Mouse (Mus musculus) liver, embryonic 12.5 days (tissue): ENCODE measurements at regions not wholly inside any gene's neighbourhood (a gene's known extent, or its start where the extent isn't known, plus 50 kb on each side); places are given as distances from the start of the nearest gene placed in this dataset.

ENCODE experiments used
- ATAC-seq: fragments of 200-750 bp; cut with Nextera tagmentation; 2 replicates; pipeline ENCODE4 v1.8.0; 2017; ENCODE audit warnings: moderate number of reproducible peaks, mild to moderate bottlenecking, moderate library complexity
- H3K27ac ChIP-seq: fragments of 300-500 bp; sonication (generic); 2 replicates; pipeline ENCODE4 v1.5.1; 2016; ENCODE audit warnings: mild to moderate bottlenecking
- H3K27me3 ChIP-seq: fragments of 300-500 bp; sonication (generic); replicated peaks from 2 replicates; pipeline ENCODE4 v1.6.1; 2016; ENCODE audit warnings: mild to moderate bottlenecking, moderate library complexity
- H3K36me3 ChIP-seq: fragments of 300-500 bp; sonication (generic); 2 replicates; pipeline ENCODE4 v1.6.1; 2016; ENCODE audit warnings: mild to moderate bottlenecking, moderate library complexity
- H3K4me1 ChIP-seq: fragments of 300-500 bp; sonication (generic); 2 replicates; pipeline ENCODE4 v1.6.1; 2016
- H3K4me2 ChIP-seq: fragments of 300-500 bp; sonication (generic); 2 replicates; pipeline ENCODE4 v1.6.1; 2016; ENCODE audit warnings: mild to moderate bottlenecking, moderate library complexity
- H3K4me3 ChIP-seq: fragments of 300-500 bp; sonication (generic); 2 replicates; pipeline ENCODE4 v1.5.1; 2016; ENCODE audit warnings: mild to moderate bottlenecking, moderate library complexity
- H3K9ac ChIP-seq: fragments of 300-500 bp; sonication (generic); 2 replicates; pipeline ENCODE4 v1.6.1; 2016; ENCODE audit warnings: mild to moderate bottlenecking, moderate library complexity
- H3K9me3 ChIP-seq: fragments of 300-500 bp; sonication (generic); replicated peaks from 2 replicates; pipeline ENCODE4 v1.6.1; 2016; ENCODE audit warnings: mild to moderate bottlenecking, moderate library complexity
- WGBS: fragments of 180-500 bp; shearing (Covaris S2); methylation state at CpG from one replicate; pipeline ENCODE4 v1.1.7; 2016; ENCODE audit not compliant: insufficient replicate concordance; 5-methylcytosine and 5-hydroxymethylcytosine counted together

GRCm38 (mm10) chr1:90358971-90359370 lies 155.2 kb downstream of the Ackr3 start:
- WGBS = 48% methylated on average over 2 of the region's 2 CpGs
- no peaks in the 10 kb centered on the region for H3K36me3 ChIP-seq

GRCm38 (mm10) chr1:90360065-90360464 lies 156.3 kb downstream of the Ackr3 start:
- ATAC-seq = no peak

More at GRCm38 (mm10) chr1:90358971-90359370, 155.2 kb downstream of the Ackr3 start:
- ATAC-seq = no peak
- Histone ChIP-seq H3K9me3 (no peaks in the 10 kb centered on the region), H3K4me3 (no peak overlapping the region), H3K4me1 (no peaks in the 10 kb centered on the region), H3K9ac (no peak overlapping the region), H3K4me2 (no peak overlapping the region), H3K27me3 (peaks cover 8% of the 10 kb centered on the region; the same call in 1 of the 2 replicates), H3K27ac (no peak overlapping the region)

GRCm38 (mm10) chr1:90364444-90364843 lies 160.7 kb downstream of the Ackr3 start:
- Histone ChIP-seq H3K9me3 (no peaks in the 10 kb centered on the region), H3K36me3 (no peaks in the 10 kb centered on the region), H3K9ac (no peak overlapping the region), H3K4me1 (no peaks in the 10 kb centered on the region), H3K27ac (no peak overlapping the region), H3K4me2 (no peak overlapping the region), H3K27me3 (no peaks in the 10 kb centered on the region), H3K4me3 (no peak overlapping the region)
- 59% methylated on average over 4 of the region's 4 CpGs for WGBS
- no peak for ATAC-seq

More at GRCm38 (mm10) chr1:90360065-90360464, 156.3 kb downstream of the Ackr3 start:
- no peak overlapping the region for H3K4me2 ChIP-seq
- H3K9ac ChIP-seq = no peak overlapping the region
- H3K27me3 ChIP-seq = peaks cover 4% of the 10 kb centered on the region; the same call in 1 of the 2 replicates
- H3K27ac ChIP-seq = no peak overlapping the region
- no peaks in the 10 kb centered on the region for H3K4me1 ChIP-seq
- no peaks in the 10 kb centered on the region for H3K9me3 ChIP-seq
- H3K36me3 ChIP-seq = no peaks in the 10 kb centered on the region
- 52% methylated on average over 3 of the region's 3 CpGs for WGBS
- no peak overlapping the region for H3K4me3 ChIP-seq

- no peaks in the 10 kb centered on the region for H3K36me3 ChIP-seq
- H3K4me3 ChIP-seq = no peak overlapping the region
- H3K4me2 ChIP-seq = no peak overlapping the region
- no peaks in the 10 kb centered on the region for H3K4me1 ChIP-seq
- H3K9me3 ChIP-seq = no peaks in the 10 kb centered on the region
- H3K27ac ChIP-seq = no peak overlapping the region
- no peak overlapping the region for H3K9ac ChIP-seq
- H3K27me3 ChIP-seq = no peaks in the 10 kb centered on the region
- 20% methylated on average over 10 of the region's 10 CpGs for WGBS
- ATAC-seq = no peak
These were observed 164.8 kb downstream of the Ackr3 start for GRCm38 (mm10) chr1:90368581-90368980.

GRCm38 (mm10) chr1:90369287-90369686 lies 165.5 kb downstream of the Ackr3 start:
- peak; percentile 44; the same call in 1 of the 2 replicates for ATAC-seq
- H3K4me1 ChIP-seq = no peaks in the 10 kb centered on the region
- H3K9me3 ChIP-seq = no peaks in the 10 kb centered on the region
- 31% methylated on average over 2 of the region's 2 CpGs for WGBS
- no peak overlapping the region for H3K4me3 ChIP-seq
- no peaks in the 10 kb centered on the region for H3K36me3 ChIP-seq
- no peak overlapping the region for H3K27ac ChIP-seq
- no peak overlapping the region for H3K4me2 ChIP-seq
- no peak overlapping the region for H3K9ac ChIP-seq
- H3K27me3 ChIP-seq = no peaks in the 10 kb centered on the region

- Histone ChIP-seq H3K4me1 (no peaks in the 10 kb centered on the region), H3K9me3 (no peaks in the 10 kb centered on the region), H3K27me3 (no peaks in the 10 kb centered on the region), H3K9ac (no peak overlapping the region), H3K4me3 (no peak overlapping the region), H3K4me2 (no peak overlapping the region), H3K27ac (no peak overlapping the region), H3K36me3 (no peaks in the 10 kb centered on the region)
- ATAC-seq = no peak
- WGBS = 56% methylated on average over 5 of the region's 5 CpGs
These were observed 167.0 kb downstream of the Ackr3 start for GRCm38 (mm10) chr1:90370766-90371165.

- H3K4me3 ChIP-seq = no peak overlapping the region
- H3K4me2 ChIP-seq = no peak overlapping the region
- no peaks in the 10 kb centered on the region for H3K9me3 ChIP-seq
- H3K27ac ChIP-seq = no peak overlapping the region
- H3K4me1 ChIP-seq = no peaks in the 10 kb centered on the region
- H3K27me3 ChIP-seq = no peaks in the 10 kb centered on the region
- H3K36me3 ChIP-seq = no peaks in the 10 kb centered on the region
- WGBS = 60% methylated on average over 5 of the region's 5 CpGs
- no peak overlapping the region for H3K9ac ChIP-seq
- no peak for ATAC-seq
These were observed 169.2 kb downstream of the Ackr3 start for GRCm38 (mm10) chr1:90373001-90373400.

GRCm38 (mm10) chr1:90374517-90374916 lies 170.7 kb downstream of the Ackr3 start:
- H3K4me1 ChIP-seq = no peaks in the 10 kb centered on the region
- H3K27ac ChIP-seq = no peak overlapping the region
- no peak overlapping the region for H3K4me2 ChIP-seq
- H3K27me3 ChIP-seq = no peaks in the 10 kb centered on the region
- WGBS = 77% methylated on average over 12 of the region's 12 CpGs
- no peak overlapping the region for H3K9ac ChIP-seq
- no peaks in the 10 kb centered on the region for H3K9me3 ChIP-seq
- no peak for ATAC-seq
- H3K36me3 ChIP-seq = no peaks in the 10 kb centered on the region
- H3K4me3 ChIP-seq = no peak overlapping the region

GRCm38 (mm10) chr1:90380034-90380705 lies 176.4 kb downstream of the Ackr3 start:
- ATAC-seq = no peak
- no peaks in the 10 kb centered on the region for H3K9me3 ChIP-seq
- no peaks in the 10 kb centered on the region for H3K36me3 ChIP-seq
- H3K4me2 ChIP-seq = no peak overlapping the region
- no peaks in the 10 kb centered on the region for H3K4me1 ChIP-seq
- no peak overlapping the region for H3K9ac ChIP-seq
- WGBS = 77% methylated on average over 9 of the region's 9 CpGs
- no peaks in the 10 kb centered on the region for H3K27me3 ChIP-seq
- H3K4me3 ChIP-seq = no peak overlapping the region
- H3K27ac ChIP-seq = no peak overlapping the region

- ATAC-seq = no peak
- no peaks in the 10 kb centered on the region for H3K36me3 ChIP-seq
- no peak overlapping the region for H3K4me3 ChIP-seq
- H3K27me3 ChIP-seq = no peaks in the 10 kb centered on the region; the same call in 1 of the 2 replicates
- H3K9me3 ChIP-seq = no peaks in the 10 kb centered on the region
- no peak overlapping the region for H3K27ac ChIP-seq
- no peak overlapping the region for H3K9ac ChIP-seq
- H3K4me1 ChIP-seq = no peaks in the 10 kb centered on the region
- no peak overlapping the region for H3K4me2 ChIP-seq
- WGBS = 64% methylated on average over 11 of the region's 11 CpGs
These were observed 179.2 kb downstream of the Ackr3 start for GRCm38 (mm10) chr1:90382941-90383470.

- no peak overlapping the region for H3K9ac ChIP-seq
- no peak overlapping the region for H3K4me2 ChIP-seq
- H3K27ac ChIP-seq = no peak overlapping the region
- H3K27me3 ChIP-seq = no peaks in the 10 kb centered on the region; the same call in 1 of the 2 replicates
- 28% methylated on average over 4 of the region's 4 CpGs for WGBS
- no peaks in the 10 kb centered on the region for H3K9me3 ChIP-seq
- no peak for ATAC-seq
- H3K36me3 ChIP-seq = no peaks in the 10 kb centered on the region
- H3K4me3 ChIP-seq = no peak overlapping the region
- H3K4me1 ChIP-seq = no peaks in the 10 kb centered on the region
These were observed 181.2 kb downstream of the Ackr3 start for GRCm38 (mm10) chr1:90385024-90385423.

- 68% methylated on average over 7 of the region's 7 CpGs for WGBS
- H3K4me2 ChIP-seq = no peak overlapping the region
- H3K27ac ChIP-seq = no peak overlapping the region
- no peaks in the 10 kb centered on the region; the same call in 1 of the 2 replicates for H3K27me3 ChIP-seq
- no peak overlapping the region for H3K9ac ChIP-seq
- ATAC-seq = no peak
- H3K4me1 ChIP-seq = no peaks in the 10 kb centered on the region
- H3K9me3 ChIP-seq = no peaks in the 10 kb centered on the region
- no peaks in the 10 kb centered on the region for H3K36me3 ChIP-seq
- no peak overlapping the region for H3K4me3 ChIP-seq
These were observed 183.0 kb downstream of the Ackr3 start for GRCm38 (mm10) chr1:90386792-90387191.
